Mouse (Mus musculus) adrenal gland, postnatal 14 days (tissue): Measurements from ENCODE around the gene Gm2001. TPM values are rescaled to one million over a fixed set of nuclear protein-coding genes. Genes with fewer than 3 reads are reported as not detected.
"Not testable (repeated sequence)": the region's sequence is repeated elsewhere in the genome, so short reads cannot be mapped to it uniquely, and the experiment has no call there.

ENCODE experiments used
- DNase-seq: peaks from one replicate; pipeline ENCODE4 v3.0.0; 2021; ENCODE audit warnings: mixed read lengths
- long read RNA-seq, 2 experiments: library from polyadenylated mRNA; stranded (forward); transcript quantifications; one replicate each; pipeline ENCODE4 v2.0.0; 2021
- total RNA-seq: library from RNA; stranded (reverse); gene quantifications from 2 replicates; pipeline ENCODE4 v1.2.3, GENCODE M21; 2021

Gm2001 gene
- total RNA-seq = not detected in 2 replicates
- long read RNA-seq, experiment 1 = 0 reads
- long read RNA-seq, experiment 2 = 0 reads

- not testable (repeated sequence) for DNase-seq
Observed at GRCm38 (mm10) chr12:87842239-87842638, at the start of gene Gm2001. Gene Gm2001 (minus strand): TSS chr12:87842339.

- DNase-seq = not testable (repeated sequence)
Observed at GRCm38 (mm10) chr12:87873772-87874171, 31.6 kb upstream of the Gm2001 start, which contains the start of gene Gm2016. Gene Gm2016 (plus strand): TSS chr12:87874072.

DNA sequence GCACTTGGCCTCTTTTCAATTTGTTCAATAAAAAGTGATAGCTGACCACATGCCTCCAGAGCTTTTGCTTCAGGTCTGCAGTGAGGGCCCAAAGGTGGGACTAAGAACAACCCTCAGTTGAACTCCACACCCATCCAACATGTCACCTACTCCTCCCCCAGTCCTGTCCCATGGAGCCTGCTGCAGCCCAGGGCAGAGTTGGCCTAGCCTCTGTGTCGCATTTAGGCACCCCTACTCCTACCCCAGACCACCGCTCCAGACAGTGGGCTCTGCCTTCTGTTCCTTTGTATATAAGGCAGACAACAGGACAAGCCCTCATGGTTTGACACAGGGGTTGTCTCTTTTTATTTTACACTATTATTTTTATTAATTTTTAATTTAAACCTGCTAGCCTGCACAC lies 21.9 kb upstream of the Gm2001 start:
- not testable (repeated sequence) for DNase-seq

GRCm38 (mm10) chr12:87863638-87864037 lies 21.5 kb upstream of the Gm2001 start:
- DNase-seq = not testable (repeated sequence)

- DNase-seq = not testable (repeated sequence)
Observed at GRCm38 (mm10) chr12:87861740-87862692, 19.9 kb upstream of the Gm2001 start.

DNA sequence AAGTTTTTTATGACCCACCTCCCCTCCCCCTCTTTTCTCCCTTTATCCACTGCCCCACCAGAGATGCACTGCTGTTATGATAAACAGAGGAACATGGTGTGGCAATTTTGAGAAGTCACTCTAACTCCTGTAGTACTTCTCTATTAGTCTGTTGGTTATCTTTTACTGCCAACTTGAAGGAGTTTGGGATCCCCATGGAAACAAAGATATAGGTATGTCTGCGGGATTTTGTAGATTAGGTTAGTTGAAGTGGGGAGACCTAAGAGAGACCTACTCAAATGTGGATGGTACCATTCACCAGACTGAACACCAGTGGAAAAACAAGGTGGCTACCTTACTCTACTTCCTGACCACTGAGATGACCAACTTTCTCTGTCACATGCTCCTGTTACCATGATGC lies 13.9 kb upstream of the Gm2001 start:
- DNase-seq = not testable (repeated sequence)

- not testable (repeated sequence) for DNase-seq
Observed at GRCm38 (mm10) chr12:87850657-87851056, 8.5 kb upstream of the Gm2001 start.

DNA sequence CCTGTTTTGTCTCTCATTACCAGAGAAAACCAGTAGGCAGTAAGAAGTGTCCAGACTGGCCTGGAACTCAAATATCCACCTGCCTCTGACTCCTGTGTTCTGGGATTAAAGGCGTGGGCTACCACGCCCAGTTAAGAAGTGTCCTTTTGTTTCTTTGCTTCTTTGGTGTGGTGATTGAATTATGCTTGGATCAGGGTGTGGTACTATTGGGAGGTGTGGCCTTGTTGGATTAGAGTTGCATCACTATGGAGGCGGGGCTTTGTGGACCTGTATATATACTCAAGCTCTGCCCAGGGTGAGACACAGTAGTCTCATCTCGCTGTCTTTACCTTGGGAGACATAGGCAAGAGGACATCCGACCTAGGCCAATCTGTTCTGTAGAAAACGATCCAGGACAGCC lies 25.9 kb downstream of the Gm2001 start, which contains the start of gene BB287469:
TSS of gene BB287469 (plus strand) at position 301 of the 400 bp plus-strand sequence.
- not testable (repeated sequence) for DNase-seq

GRCm38 (mm10) chr12:87797971-87798370 lies 44.2 kb downstream of the Gm2001 start:
- DNase-seq = not testable (repeated sequence)

DNA sequence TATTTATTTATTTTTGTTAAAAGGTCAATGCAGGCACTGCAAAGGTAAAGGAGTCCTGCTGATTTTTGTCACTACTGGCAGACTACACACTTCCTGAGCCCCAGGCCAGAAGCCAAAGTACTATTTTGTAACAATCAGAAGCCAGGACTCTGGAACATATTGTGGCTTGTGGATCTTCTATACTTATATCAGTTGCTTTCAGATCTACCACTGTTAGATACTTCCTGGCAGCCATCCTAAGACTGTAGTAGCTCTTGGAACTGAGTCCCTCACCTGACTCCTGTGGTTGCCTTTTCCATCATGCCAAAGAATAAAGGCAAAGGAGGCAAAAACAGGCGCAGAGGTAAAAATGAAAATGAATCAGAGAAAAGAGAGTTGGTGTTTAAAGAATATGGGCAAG lies 46.9 kb downstream of the Gm2001 start, which contains the start of gene Gm21936:
TSS of gene Gm21936 (plus strand) at position 301 of the 400 bp plus-strand sequence.
- not testable (repeated sequence) for DNase-seq

Other genes starting within 250 kb of the Gm2001 start
- gene Oog1, start 239.7 kb downstream of the Gm2001 start, total RNA-seq = not detected in 2 replicates
- not detected in 2 replicates for gene Gm4027, start 223.5 kb downstream of the Gm2001 start, total RNA-seq
- gene Gm16381, start 197.7 kb downstream of the Gm2001 start, total RNA-seq = not detected in 2 replicates
- not detected in 2 replicates for gene Gm21319, start 66.6 kb downstream of the Gm2001 start, total RNA-seq
- not detected in 2 replicates for gene Gm21936, start 46.8 kb downstream of the Gm2001 start, total RNA-seq
- gene BB287469, start 25.8 kb downstream of the Gm2001 start, total RNA-seq = not detected in 2 replicates
- gene Gm2016, start 31.7 kb upstream of the Gm2001 start, total RNA-seq = not detected in 2 replicates
- gene Gm2022, start 53.0 kb upstream of the Gm2001 start, total RNA-seq = not detected in 2 replicates
- gene Gm2035, start 77.5 kb upstream of the Gm2001 start, total RNA-seq = not detected in 2 replicates
- gene Gm2042, start 111.7 kb upstream of the Gm2001 start, total RNA-seq = not detected in 2 replicates
- gene Gm2075, start 169.5 kb upstream of the Gm2001 start, total RNA-seq = not detected in 2 replicates
- gene Gm6803, start 176.4 kb upstream of the Gm2001 start, total RNA-seq = not detected in 2 replicates
- not detected in 2 replicates for gene Gm2056, start 184.7 kb upstream of the Gm2001 start, total RNA-seq
- not detected in 2 replicates for gene Gm16368, start 241.4 kb upstream of the Gm2001 start, total RNA-seq